ENCODE assay signal across 38 mouse cellular contexts in genomic region chr5:86722820-86723460, GRCm38 (mm10). TPM values are rescaled to one million over a fixed set of nuclear protein-coding genes. Genes with fewer than 3 reads are reported as not detected.
DNase-seq lines count a peak whose midpoint lies in the region; ATAC-seq and TF ChIP-seq lines count a peak whose summit lies in the region.
"Had no signal": no experiment of that assay in that cellular context is flagged by ENCODE, and none has a peak within 500 bp of the region (broad histone marks: within the 10 kb centered on the region; RNA-seq: fewer than 3 reads in every experiment).

No protein-coding gene starts in this region.

- DNase-seq in layer of hippocampus, adult 2 months (ENCODE audit: low spot score in 2 of 2) = no peak
- DNase-seq in layer of hippocampus, postnatal 25 days (ENCODE audit: extremely low spot score in 1 of 2, low spot score in 1 of 2) = no peak
- peak; percentile 47 for DNase-seq in NIH3T3 (ENCODE audit: low read depth)
- peak; percentile 8 for DNase-seq in embryonic facial prominence, embryonic 11.5 days (ENCODE audit: low spot score)
- DNase-seq in stomach, postnatal 0 days (ENCODE audit: low spot score) = no peak
- DNase-seq in cerebellum, adult 18-20 months = no peak
- DNase-seq in forebrain, embryonic 11.5 days (ENCODE audit: low spot score) = no peak
- DNase-seq: adrenal gland, postnatal 10 days; cerebellum, adult 11 months; cerebellum, adult 9-11 months; gastrocnemius, postnatal 25 days; heart, adult 18-20 months; heart, postnatal 36 days; kidney, postnatal 14 days; liver; lung, embryonic 14.5 days; right cerebral cortex, postnatal 4 days; thymus, adult 2 months; thymus, postnatal 36 days had no signal

- H3K27me3 ChIP-seq in embryonic facial prominence, embryonic 11.5 days (ENCODE audit: control insufficient read depth, insufficient read depth, low read length) = no peaks in the 10 kb centered on the region
- H3K27me3 ChIP-seq in stomach, postnatal 0 days (ENCODE audit: control insufficient read depth, insufficient read depth, low read length) = no peaks in the 10 kb centered on the region
- no peaks in the 10 kb centered on the region for H3K27me3 ChIP-seq in forebrain, embryonic 11.5 days (ENCODE audit: control insufficient read depth, insufficient read depth, low read length)
- H3K27me3 ChIP-seq: CH12.LX; hindbrain, embryonic 12.5 days; liver, embryonic 15.5 days had no signal

- no peak overlapping the region for H3K9ac ChIP-seq in embryonic facial prominence, embryonic 11.5 days (replicated peaks; ENCODE audit: low read length)
- H3K9ac ChIP-seq in stomach, postnatal 0 days (ENCODE audit: low read length) = no peak overlapping the region
- no peak overlapping the region for H3K9ac ChIP-seq in forebrain, embryonic 11.5 days (ENCODE audit: low read length)
- H3K9ac ChIP-seq: hindbrain, embryonic 12.5 days; liver, embryonic 15.5 days; lung, embryonic 14.5 days had no signal

- no peak for ATAC-seq in embryonic facial prominence, embryonic 11.5 days (replicated peaks; ENCODE audit: insufficient number of reproducible peaks, low FRiP score, low TSS enrichment, low read depth)
- ATAC-seq in stomach, postnatal 0 days (ENCODE audit: low FRiP score, low TSS enrichment) = peak; percentile 49; the same call in 1 of the 2 replicates
- ATAC-seq in forebrain, embryonic 11.5 days (replicated peaks; ENCODE audit: low FRiP score) = no peak
- ATAC-seq: intestine, postnatal 0 days; midbrain, embryonic 16.5 days had no signal

- H3K36me3 ChIP-seq in embryonic facial prominence, embryonic 11.5 days (replicated peaks; ENCODE audit: control insufficient read depth, insufficient read depth, low read depth, low read length) = no peaks in the 10 kb centered on the region
- H3K36me3 ChIP-seq in stomach, postnatal 0 days (ENCODE audit: control insufficient read depth, insufficient read depth, low read length) = no peaks in the 10 kb centered on the region
- H3K36me3 ChIP-seq in forebrain, embryonic 11.5 days (ENCODE audit: control insufficient read depth, insufficient read depth, low read length) = no peaks in the 10 kb centered on the region
- H3K36me3 ChIP-seq: forebrain, embryonic 10.5 days; hindbrain, embryonic 12.5 days; liver, embryonic 15.5 days had no signal

- peak overlapping the region; percentile 80 for H3K27ac ChIP-seq in layer of hippocampus, adult 2 months
- no peak overlapping the region for H3K27ac ChIP-seq in embryonic facial prominence, embryonic 11.5 days (replicated peaks; ENCODE audit: low read depth, low read length)
- no peak overlapping the region for H3K27ac ChIP-seq in stomach, postnatal 0 days (replicated peaks)
- H3K27ac ChIP-seq in forebrain, embryonic 11.5 days (ENCODE audit: low read depth, low read length) = no peak overlapping the region
- H3K27ac ChIP-seq: forebrain, embryonic 10.5 days; hindbrain, embryonic 12.5 days; liver, embryonic 15.5 days had no signal

- 18% methylated on average over 2 of the region's 2 CpGs for WGBS in embryonic facial prominence, embryonic 11.5 days
- WGBS in stomach, postnatal 0 days = 31% methylated on average over 2 of the region's 2 CpGs
- 48% methylated on average over 2 of the region's 2 CpGs for WGBS in forebrain, embryonic 11.5 days

- TF ChIP-seq CTCF in layer of hippocampus, adult 2 months (conservative IDR thresholded peaks at IDR 0.05) = no peak
- TF ChIP-seq CTCF in stomach, postnatal 0 days (IDR thresholded peaks at IDR 0.05; ENCODE audit: low read depth) = no peak

- H3K4me1 ChIP-seq in embryonic facial prominence, embryonic 11.5 days (ENCODE audit: control insufficient read depth, insufficient read depth, low read length) = no peaks in the 10 kb centered on the region
- H3K4me1 ChIP-seq in stomach, postnatal 0 days (replicated peaks; ENCODE audit: control insufficient read depth, insufficient read depth) = no peaks in the 10 kb centered on the region
- H3K4me1 ChIP-seq in forebrain, embryonic 11.5 days (replicated peaks; ENCODE audit: control insufficient read depth, insufficient read depth, low read length) = no peaks in the 10 kb centered on the region
- H3K4me1 ChIP-seq: forebrain, embryonic 10.5 days; hindbrain, embryonic 12.5 days; liver, embryonic 15.5 days had no signal

- H3K9me3 ChIP-seq in embryonic facial prominence, embryonic 11.5 days (replicated peaks; ENCODE audit: control insufficient read depth, low read length) = no peaks in the 10 kb centered on the region
- no peaks in the 10 kb centered on the region for H3K9me3 ChIP-seq in stomach, postnatal 0 days (ENCODE audit: control insufficient read depth, low read length)
- no peaks in the 10 kb centered on the region for H3K9me3 ChIP-seq in forebrain, embryonic 11.5 days (ENCODE audit: control insufficient read depth, low read length)
- H3K9me3 ChIP-seq: forebrain, embryonic 10.5 days; hindbrain, embryonic 12.5 days; liver, embryonic 15.5 days had no signal

- TF ChIP-seq EP300 in stomach, postnatal 0 days (optimal IDR thresholded peaks at IDR 0.05) = no peak

- no peak overlapping the region for H3K4me2 ChIP-seq in embryonic facial prominence, embryonic 11.5 days (ENCODE audit: low read depth, low read length)
- no peak overlapping the region for H3K4me2 ChIP-seq in stomach, postnatal 0 days (replicated peaks; ENCODE audit: low read depth)
- H3K4me2 ChIP-seq in forebrain, embryonic 11.5 days (ENCODE audit: low read depth, low read length, severe bottlenecking) = no peak overlapping the region
- H3K4me2 ChIP-seq: heart, embryonic 11.5 days; hindbrain, embryonic 12.5 days; liver, embryonic 15.5 days; lung, embryonic 14.5 days; midbrain, embryonic 11.5 days had no signal

- H3K4me3 ChIP-seq in layer of hippocampus, adult 2 months = no peak overlapping the region
- H3K4me3 ChIP-seq in embryonic facial prominence, embryonic 11.5 days (ENCODE audit: low read depth, low read length) = no peak overlapping the region
- no peak overlapping the region for H3K4me3 ChIP-seq in stomach, postnatal 0 days (ENCODE audit: low read depth, low read length)
- no peak overlapping the region for H3K4me3 ChIP-seq in forebrain, embryonic 11.5 days (ENCODE audit: low read depth, low read length)
- H3K4me3 ChIP-seq: forebrain, embryonic 10.5 days; hindbrain, embryonic 12.5 days; liver, embryonic 15.5 days had no signal

RNA-seq across cellular contexts. Expression of gene Tmprss11e, which starts 22.7 kb away (rescaled TPM):
- not detected for total RNA-seq in layer of hippocampus, adult 2 months (2021)
- total RNA-seq in layer of hippocampus, postnatal 25 days (2021) = not detected
- polyA plus RNA-seq in embryonic facial prominence, embryonic 11.5 days (2014; fragmentation: Nextera tagmentation; extraction: Ambion mirVana) = not detected in 2 replicates
- 1.4 TPM in 2 replicates for polyA plus RNA-seq in stomach, postnatal 0 days (2015; fragmentation: Nextera tagmentation; extraction: Ambion mirVana)
- polyA plus RNA-seq in forebrain, embryonic 11.5 days (2014; fragmentation: Nextera tagmentation; extraction: Ambion mirVana) = not detected in 2 replicates
- total RNA-seq: adrenal gland, postnatal 10 days; CH12.LX; gastrocnemius, postnatal 25 days; heart, adult 18-20 months; heart, postnatal 36 days; layer of hippocampus, adult 18-20 months; left cerebral cortex, adult 18-20 months; left cerebral cortex, postnatal 14 days; megakaryocyte, adult 5-6 weeks; neutrophil, adult 5-6 weeks had no signal
- polyA plus RNA-seq: C2C12; forebrain, embryonic 10.5 days; heart, embryonic 16.5 days; hindbrain, embryonic 12.5 days; intestine, postnatal 0 days; kidney, embryonic 14.5 days; limb, embryonic 11.5 days; liver, embryonic 15.5 days; lung, embryonic 14.5 days; midbrain, embryonic 11.5 days; midbrain, embryonic 16.5 days; neural tube, embryonic 11.5 days; spleen, adult 2 months; thymus, adult 2 months had no signal

RNA-seq across cellular contexts. Expression of gene Tmprss11b, which starts 46.8 kb away (rescaled TPM):
- total RNA-seq in layer of hippocampus, adult 2 months (2021) = not detected
- total RNA-seq in layer of hippocampus, postnatal 25 days (2021) = not detected
- not detected in 2 replicates for polyA plus RNA-seq in embryonic facial prominence, embryonic 11.5 days (2014; fragmentation: Nextera tagmentation; extraction: Ambion mirVana)
- polyA plus RNA-seq in stomach, postnatal 0 days (2015; fragmentation: Nextera tagmentation; extraction: Ambion mirVana) = 0.84 and 1.7 TPM in 2 replicates
- not detected in 2 replicates for polyA plus RNA-seq in forebrain, embryonic 11.5 days (2014; fragmentation: Nextera tagmentation; extraction: Ambion mirVana)
- total RNA-seq: adrenal gland, postnatal 10 days; CH12.LX; gastrocnemius, postnatal 25 days; heart, adult 18-20 months; heart, postnatal 36 days; layer of hippocampus, adult 18-20 months; left cerebral cortex, adult 18-20 months; left cerebral cortex, postnatal 14 days; megakaryocyte, adult 5-6 weeks had no signal
- polyA plus RNA-seq: C2C12; forebrain, embryonic 10.5 days; heart, embryonic 11.5 days; hindbrain, embryonic 12.5 days; intestine, postnatal 0 days; kidney, embryonic 14.5 days; limb, embryonic 11.5 days; liver, embryonic 15.5 days; lung, embryonic 14.5 days; midbrain, embryonic 11.5 days; midbrain, embryonic 16.5 days; neural tube, embryonic 11.5 days; spleen, adult 2 months had no signal

Comparison
In these comparisons a context has a peak if more than half of its experiments do, and no peak if none do; other contexts are left out.
1. DNase-seq: peak in NIH3T3 (single experiment) and embryonic facial prominence, embryonic 11.5 days (single experiment); none in layer of hippocampus, adult 2 months (0 of 2), layer of hippocampus, postnatal 25 days (0 of 2), stomach, postnatal 0 days (single experiment), cerebellum, adult 18-20 months (0 of 2) and forebrain, embryonic 11.5 days (single experiment).